Mouse (Mus musculus): ENCODE measurements around the gene 1700020A23Rik. TPM values are rescaled to one million over a fixed set of nuclear protein-coding genes. Genes with fewer than 3 reads are reported as not detected.

The 1700020A23Rik gene
- total RNA-seq, 2 experiments from 2014 or later: not detected

DNA sequence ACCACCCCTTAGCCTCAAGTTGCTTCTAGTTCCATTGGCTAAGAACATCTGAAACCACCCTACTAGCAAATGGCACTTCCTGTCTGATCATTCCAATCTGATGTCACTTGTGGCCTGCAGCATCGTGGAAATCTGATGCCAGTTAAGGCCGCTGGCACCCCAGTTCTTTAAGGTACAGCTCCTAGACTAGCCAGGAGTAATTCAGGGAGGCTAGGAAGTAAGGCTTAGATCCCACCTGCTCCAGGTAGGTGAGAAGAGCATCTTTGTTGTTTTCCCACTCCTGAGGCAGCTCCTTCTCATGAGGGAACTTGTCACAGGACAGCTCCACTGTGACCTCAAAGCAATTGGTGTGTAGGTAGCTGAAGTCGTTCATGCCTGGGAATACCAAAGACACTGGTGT is 12.2 kb upstream of the 1700020A23Rik start:
- no peak for DNase-seq
- no peak for TF ChIP-seq CTCF (IDR thresholded peaks at IDR 0.05)
- Histone ChIP-seq H3K27ac (no peak overlapping the region), H3K4me3 (no peak overlapping the region)
- intact Hi-C loops (cut with DNase I): no loop called here

DNA sequence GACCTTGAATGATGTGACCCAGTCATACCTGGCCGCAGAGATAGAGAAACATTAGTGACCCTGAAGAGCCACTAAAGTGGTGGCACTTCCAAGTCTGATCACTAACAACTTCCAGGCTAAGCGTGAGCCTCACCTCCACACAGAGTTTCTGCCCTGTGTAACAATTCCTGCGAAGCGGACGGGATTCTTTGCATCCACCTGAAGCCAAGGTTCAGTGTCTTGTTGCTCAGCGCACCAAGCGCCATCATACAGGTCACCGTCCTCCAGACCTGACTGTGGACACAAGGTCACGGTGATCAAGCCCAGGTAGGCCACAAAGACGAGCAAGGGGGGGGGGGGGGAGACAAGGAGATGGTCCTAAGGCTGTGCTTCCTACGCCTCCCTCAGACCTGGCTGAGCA is 9.4 kb upstream of the 1700020A23Rik start:
- no peak overlapping the region for H3K4me3 ChIP-seq
- intact Hi-C loops (cut with DNase I): no loop called here
- no peak for DNase-seq
- H3K27ac ChIP-seq: no peak overlapping the region
- TF ChIP-seq CTCF (IDR thresholded peaks at IDR 0.05): no peak

GRCm38 (mm10) chr2:130397186-130397985 is 7.7 kb upstream of the 1700020A23Rik start, which contains the start of gene Cpxm1:
TSS of gene Cpxm1 (minus strand) at chr2:130397574.
- intact Hi-C loops (cut with DNase I): no loop called here
- H3K27ac ChIP-seq: peak within 1 kb of the TSS; percentile 53

GRCm38 (mm10) chr2:130398091-130398490 is 7.0 kb upstream of the 1700020A23Rik start:
- Histone ChIP-seq H3K4me3 (peak overlapping the region; percentile 73), H3K27ac (no peak overlapping the region)
- TF ChIP-seq CTCF (IDR thresholded peaks at IDR 0.05): no peak
- peak; percentile 41 for DNase-seq
- intact Hi-C loops (cut with DNase I): no loop called here

More at GRCm38 (mm10) chr2:130397186-130397985, 7.7 kb upstream of the 1700020A23Rik start, which contains the start of gene Cpxm1:
- DNase-seq: peak; percentile 50
- H3K4me3 ChIP-seq: peak within 1 kb of the TSS; percentile 73
- no peak for TF ChIP-seq CTCF (IDR thresholded peaks at IDR 0.05)

DNA sequence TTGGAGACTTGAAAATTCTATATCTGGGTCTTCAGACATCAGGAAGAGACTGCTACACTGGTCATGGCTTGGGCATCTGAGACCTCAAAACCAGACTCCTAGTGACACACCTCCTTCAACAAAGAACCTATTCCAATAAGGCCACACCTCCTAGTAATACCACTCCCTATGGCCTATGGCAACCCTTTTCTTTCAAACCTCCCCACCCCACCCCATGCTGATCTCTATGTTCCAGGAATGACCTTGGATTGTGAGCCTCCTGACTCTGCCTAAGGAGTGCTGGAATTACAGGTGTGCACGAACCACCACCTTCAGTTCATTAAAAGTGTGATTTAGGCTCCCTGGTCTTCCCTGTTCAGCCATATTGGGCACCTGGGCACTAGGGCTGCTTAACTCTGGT is 5.0 kb upstream of the 1700020A23Rik start:
- H3K27ac ChIP-seq: no peak overlapping the region
- no peak for DNase-seq
- intact Hi-C loops (cut with DNase I): no loop called here
- no peak for TF ChIP-seq CTCF (IDR thresholded peaks at IDR 0.05)
- no peak overlapping the region for H3K4me3 ChIP-seq

GRCm38 (mm10) chr2:130401891-130402290 is 3.2 kb upstream of the 1700020A23Rik start:
- no peak for DNase-seq
- intact Hi-C loops (cut with DNase I): no loop called here
- no peak for TF ChIP-seq CTCF (IDR thresholded peaks at IDR 0.05)
- Histone ChIP-seq H3K27ac (no peak overlapping the region), H3K4me3 (no peak overlapping the region)

DNA sequence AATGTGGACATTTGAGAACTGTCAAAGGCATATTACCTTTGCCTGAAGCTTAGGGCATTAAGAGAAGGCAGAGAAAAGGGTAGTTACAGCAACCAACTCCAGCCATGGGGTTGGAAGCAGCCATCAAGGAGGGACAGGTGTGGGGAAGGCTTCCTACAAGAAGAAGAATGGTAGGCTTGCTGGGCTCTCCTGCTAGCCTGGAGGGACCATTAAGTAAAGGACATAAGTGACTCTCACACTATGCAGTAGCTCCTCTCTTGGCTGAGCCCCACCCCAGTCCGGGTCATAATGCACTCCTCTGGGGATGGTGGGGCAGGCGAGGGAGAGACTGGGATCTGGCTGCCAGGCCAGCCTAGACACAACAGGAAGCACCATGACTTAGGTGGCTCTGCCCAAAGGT is 1.1 kb downstream of the 1700020A23Rik start, which contains the start of gene Tmem239:
Tmem239 (plus strand) TSS at position 301 of the 400 bp plus-strand sequence.
- no peak for TF ChIP-seq CTCF (IDR thresholded peaks at IDR 0.05)
- intact Hi-C loops (cut with DNase I): no loop called here
- no peak within 1 kb of the TSS for H3K27ac ChIP-seq
- no peak within 1 kb of the TSS for H3K4me3 ChIP-seq
- no peak for DNase-seq

GRCm38 (mm10) chr2:130408194-130408593 is 3.1 kb downstream of the 1700020A23Rik start:
- TF ChIP-seq CTCF (IDR thresholded peaks at IDR 0.05): no peak
- Histone ChIP-seq H3K4me3 (no peak overlapping the region), H3K27ac (no peak overlapping the region)
- no peak for DNase-seq
- intact Hi-C loops (cut with DNase I): no loop called here

DNA sequence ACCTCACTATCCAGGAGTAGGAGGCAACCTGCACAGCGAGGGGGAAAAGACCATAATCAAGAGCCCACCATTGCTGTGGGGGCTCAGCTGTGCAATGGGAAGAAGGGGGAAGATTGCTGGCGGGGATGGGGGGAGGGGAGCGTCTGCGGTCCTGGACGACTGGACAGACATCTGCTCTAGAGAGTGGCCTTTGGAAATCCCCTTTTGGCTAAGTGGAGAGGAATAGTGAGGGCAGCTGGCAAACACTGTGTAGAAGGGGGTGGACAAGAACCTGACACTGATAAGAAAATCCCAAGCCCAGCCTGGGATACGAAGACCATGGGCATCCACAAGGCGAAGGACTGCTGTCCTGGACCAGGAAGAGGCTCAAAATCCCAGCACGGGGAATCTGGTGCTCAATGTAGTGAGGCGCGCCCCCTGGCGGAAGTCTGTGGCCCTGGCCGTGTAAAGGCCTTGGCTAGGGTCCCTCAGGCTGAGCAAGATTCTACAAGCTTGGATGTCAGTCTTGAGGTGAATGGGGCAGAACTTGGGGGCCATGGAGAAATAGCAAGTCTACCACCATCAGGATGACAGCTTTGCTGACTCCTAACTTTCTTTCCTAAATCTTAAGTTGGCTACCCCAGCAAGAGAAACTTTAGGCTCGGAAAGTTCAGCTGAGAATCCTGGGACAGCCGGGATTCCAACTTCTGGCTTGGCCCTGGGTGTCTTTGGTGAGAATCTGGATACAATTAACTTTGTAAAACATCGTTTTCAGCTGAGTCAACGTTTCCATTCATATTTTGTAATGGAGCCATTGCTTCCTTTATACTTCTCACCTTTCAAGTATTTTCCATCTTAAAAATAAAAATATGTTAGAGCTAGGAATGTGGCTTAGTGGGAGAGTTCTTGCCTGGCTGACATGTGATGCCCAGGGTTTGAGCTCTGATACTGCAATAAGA is 6.8 kb downstream of the 1700020A23Rik start:
- peak; percentile 99; the same call in 1 of the 2 replicates for TF ChIP-seq CTCF (IDR thresholded peaks at IDR 0.05)
- peak; percentile 90 for DNase-seq
- Histone ChIP-seq H3K4me3 (no peak overlapping the region), H3K27ac (no peak overlapping the region)
- intact Hi-C loops (cut with DNase I): loop anchor here (1.0 kb wide), 1 partner anchor 121 kb away; no protein-coding TSS in a partner anchor

DNA sequence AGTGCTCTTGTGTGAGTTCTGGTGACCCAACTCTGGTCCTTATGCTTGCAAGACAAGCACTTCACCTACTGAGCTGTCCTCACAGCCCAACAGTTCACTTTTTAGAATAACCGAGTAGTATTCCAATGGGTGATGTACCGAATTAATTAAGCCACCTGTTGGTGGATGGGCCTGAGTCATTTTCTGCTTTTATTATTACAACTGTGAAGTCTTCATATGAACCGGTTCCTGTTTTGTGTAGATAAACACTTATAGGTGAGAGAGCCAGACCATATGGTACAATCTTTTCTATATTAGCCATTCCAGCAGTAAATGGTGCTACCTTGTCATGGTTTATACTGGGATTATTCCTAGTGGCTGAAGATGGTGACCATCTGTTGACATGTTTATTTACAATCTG is 7.7 kb downstream of the 1700020A23Rik start:
- intact Hi-C loops (cut with DNase I): no loop called here
- H3K27ac ChIP-seq: no peak overlapping the region

GRCm38 (mm10) chr2:130414094-130414856 is 9.2 kb downstream of the 1700020A23Rik start:
- intact Hi-C loops (cut with DNase I): no loop called here
- Histone ChIP-seq H3K27ac (no peak overlapping the region), H3K4me3 (no peak overlapping the region)
- TF ChIP-seq CTCF (IDR thresholded peaks at IDR 0.05): peak; percentile 15; the same call in 1 of the 2 replicates
- DNase-seq: no peak

More for the DNA sequence above, 7.7 kb downstream of the 1700020A23Rik start:
- no peak for TF ChIP-seq CTCF (IDR thresholded peaks at IDR 0.05)
- H3K4me3 ChIP-seq: no peak overlapping the region
- no peak for DNase-seq
